Mouse (Mus musculus) retina, embryonic 14.5 days (tissue): ENCODE data around the gene Gab2.

Experiments
- DNase-seq: peaks from one replicate; pipeline ENCODE4 v3.0.0-alpha.2; 2015; ENCODE audit warnings: low spot score

Gene Gab2

GRCm38 (mm10) chr7:97317706-97318105 is 236.3 kb downstream of the Gab2 start:
- DNase-seq, result no peak

GRCm38 (mm10) chr7:97324342-97324741 is 243.0 kb downstream of the Gab2 start:
- DNase-seq, result no peak

- DNase-seq, result peak; percentile 35
Observed at GRCm38 (mm10) chr7:97325156-97325985, 244.0 kb downstream of the Gab2 start.

GRCm38 (mm10) chr7:97327376-97327775 is 246.0 kb downstream of the Gab2 start:
- no peak for DNase-seq

GRCm38 (mm10) chr7:97328891-97329588 is 247.7 kb downstream of the Gab2 start:
- DNase-seq, result no peak

GRCm38 (mm10) chr7:97329676-97330075 is 248.3 kb downstream of the Gab2 start:
- no peak for DNase-seq

GRCm38 (mm10) chr7:97330931-97331645 is 249.7 kb downstream of the Gab2 start:
- no peak for DNase-seq

GRCm38 (mm10) chr7:97331726-97332666 is 250.6 kb downstream of the Gab2 start, which contains the start of the genes Usp35 and Kctd21:
Usp35 (minus strand) TSS chr7:97332020.
Kctd21 (plus strand) TSS chr7:97332327.
- peak; percentile 94 for DNase-seq

- DNase-seq, result no peak
Observed at GRCm38 (mm10) chr7:97332667-97333041, 251.3 kb downstream of the Gab2 start.

- no peak for DNase-seq
Observed at GRCm38 (mm10) chr7:97333113-97333898, 251.9 kb downstream of the Gab2 start.

- DNase-seq, result no peak
Observed at GRCm38 (mm10) chr7:97334406-97334805, 253.0 kb downstream of the Gab2 start.

- no peak for DNase-seq
Observed at GRCm38 (mm10) chr7:97336678-97337077, 255.3 kb downstream of the Gab2 start.

GRCm38 (mm10) chr7:97338593-97338992 is 257.2 kb downstream of the Gab2 start:
- DNase-seq, result no peak

GRCm38 (mm10) chr7:97339623-97340022 is 258.2 kb downstream of the Gab2 start:
- no peak for DNase-seq

GRCm38 (mm10) chr7:97340907-97341849 is 259.8 kb downstream of the Gab2 start:
- no peak for DNase-seq

- DNase-seq, result no peak
Observed at GRCm38 (mm10) chr7:97342961-97343360, 261.6 kb downstream of the Gab2 start.

- no peak for DNase-seq
Observed at GRCm38 (mm10) chr7:97344655-97345054, 263.3 kb downstream of the Gab2 start.

GRCm38 (mm10) chr7:97345229-97345871 is 264.0 kb downstream of the Gab2 start:
- DNase-seq, result no peak
